Comparison of ENCODE assay signal across 18 mouse cellular contexts in genomic region chr13:76195431-76196138, GRCm38 (mm10).
DNase-seq lines count a peak whose midpoint lies in the region; ATAC-seq lines count a peak whose summit lies in the region.
"Had no signal": no experiment of that assay in that cellular context is flagged by ENCODE, and none has a peak within 500 bp of the region (broad histone marks: within the 10 kb centered on the region; RNA-seq: fewer than 3 reads in every experiment).

No protein-coding gene starts in this region.

- no peak overlapping the region for H3K27ac ChIP-seq in forebrain, embryonic 15.5 days (replicated peaks)
- no peak overlapping the region for H3K27ac ChIP-seq in forebrain, embryonic 12.5 days
- no peak overlapping the region for H3K27ac ChIP-seq in midbrain, embryonic 13.5 days
- no peak overlapping the region for H3K27ac ChIP-seq in midbrain, embryonic 14.5 days (replicated peaks; ENCODE audit: low read depth, low read length)
- H3K27ac ChIP-seq in forebrain, embryonic 16.5 days (ENCODE audit: low read length) = no peak overlapping the region; the same call in 1 of the 2 replicates
- H3K27ac ChIP-seq: embryonic facial prominence, embryonic 13.5 days; limb, embryonic 13.5 days; liver, embryonic 13.5 days; stomach, postnatal 0 days had no signal

- peaks cover 19% of the 10 kb centered on the region for H3K36me3 ChIP-seq in forebrain, embryonic 15.5 days
- H3K36me3 ChIP-seq in forebrain, embryonic 12.5 days (replicated peaks) = peaks cover 19% of the 10 kb centered on the region
- H3K36me3 ChIP-seq in midbrain, embryonic 13.5 days = peaks cover 32% of the 10 kb centered on the region
- peaks cover 18% of the 10 kb centered on the region for H3K36me3 ChIP-seq in midbrain, embryonic 14.5 days (ENCODE audit: control insufficient read depth, insufficient read depth, low read length)
- no peaks in the 10 kb centered on the region; the same call in 1 of the 2 replicates for H3K36me3 ChIP-seq in forebrain, embryonic 16.5 days (ENCODE audit: control insufficient read depth, insufficient read depth)

- no peaks in the 10 kb centered on the region for H3K4me1 ChIP-seq in forebrain, embryonic 15.5 days
- H3K4me1 ChIP-seq in forebrain, embryonic 12.5 days = no peaks in the 10 kb centered on the region
- H3K4me1 ChIP-seq in midbrain, embryonic 13.5 days (replicated peaks) = no peaks in the 10 kb centered on the region
- no peaks in the 10 kb centered on the region for H3K4me1 ChIP-seq in midbrain, embryonic 14.5 days (ENCODE audit: control insufficient read depth, insufficient read depth, low read length)
- no peaks in the 10 kb centered on the region for H3K4me1 ChIP-seq in forebrain, embryonic 16.5 days (replicated peaks; ENCODE audit: control insufficient read depth, insufficient read depth, low read length)
- H3K4me1 ChIP-seq: embryonic facial prominence, embryonic 13.5 days; limb, embryonic 13.5 days; liver, embryonic 13.5 days had no signal

- H3K4me3 ChIP-seq in forebrain, embryonic 15.5 days = no peak overlapping the region
- no peak overlapping the region for H3K4me3 ChIP-seq in forebrain, embryonic 12.5 days (replicated peaks)
- no peak overlapping the region for H3K4me3 ChIP-seq in midbrain, embryonic 13.5 days (replicated peaks)
- no peak overlapping the region for H3K4me3 ChIP-seq in midbrain, embryonic 14.5 days (replicated peaks; ENCODE audit: low read depth, low read length)
- no peak overlapping the region for H3K4me3 ChIP-seq in forebrain, embryonic 16.5 days (replicated peaks; ENCODE audit: low read length)
- H3K4me3 ChIP-seq: embryonic facial prominence, embryonic 13.5 days; limb, embryonic 13.5 days; liver, embryonic 13.5 days had no signal

- no peaks in the 10 kb centered on the region for H3K27me3 ChIP-seq in forebrain, embryonic 15.5 days
- no peaks in the 10 kb centered on the region for H3K27me3 ChIP-seq in forebrain, embryonic 12.5 days
- H3K27me3 ChIP-seq in midbrain, embryonic 13.5 days = no peaks in the 10 kb centered on the region
- H3K27me3 ChIP-seq in midbrain, embryonic 14.5 days (ENCODE audit: control insufficient read depth, insufficient read depth, low read length) = no peaks in the 10 kb centered on the region
- H3K27me3 ChIP-seq in forebrain, embryonic 16.5 days (replicated peaks; ENCODE audit: control insufficient read depth, insufficient read depth, low read length) = no peaks in the 10 kb centered on the region
- H3K27me3 ChIP-seq: embryonic facial prominence, embryonic 13.5 days; limb, embryonic 13.5 days; liver, embryonic 13.5 days had no signal

- peak; percentile 46 for DNase-seq in cerebellum, adult 11-12 months
- DNase-seq in midbrain, embryonic 14.5 days = no peak
- DNase-seq in Muller cell, postnatal 12 days (ENCODE audit: inconsistent ontology term) = no peak
- DNase-seq: adrenal gland, postnatal 25 days; embryo, embryonic 11 days; kidney, adult 11 months; kidney, postnatal 4 days; liver, embryonic 13.5 days; lung, embryonic 14.5 days had no signal

- WGBS in forebrain, embryonic 15.5 days = 88% methylated on average over 8 of the region's 8 CpGs
- WGBS in forebrain, embryonic 12.5 days = 89% methylated on average over 8 of the region's 8 CpGs
- WGBS in midbrain, embryonic 13.5 days = 88% methylated on average over 8 of the region's 8 CpGs
- 92% methylated on average over 8 of the region's 8 CpGs for WGBS in midbrain, embryonic 14.5 days
- 86% methylated on average over 8 of the region's 8 CpGs for WGBS in forebrain, embryonic 16.5 days

- no peaks in the 10 kb centered on the region for H3K9me3 ChIP-seq in forebrain, embryonic 15.5 days
- H3K9me3 ChIP-seq in forebrain, embryonic 12.5 days = no peaks in the 10 kb centered on the region
- no peaks in the 10 kb centered on the region for H3K9me3 ChIP-seq in midbrain, embryonic 13.5 days
- H3K9me3 ChIP-seq in midbrain, embryonic 14.5 days (ENCODE audit: control insufficient read depth, low read length) = no peaks in the 10 kb centered on the region
- no peaks in the 10 kb centered on the region for H3K9me3 ChIP-seq in forebrain, embryonic 16.5 days (ENCODE audit: control insufficient read depth, low read length)
- H3K9me3 ChIP-seq: embryonic facial prominence, embryonic 13.5 days; limb, embryonic 13.5 days; liver, embryonic 13.5 days had no signal

- no peak for ATAC-seq in cerebellum, adult (ENCODE audit: insufficient number of reproducible peaks, low FRiP score, low TSS enrichment)
- 0 out of 2 replicates have a peak, but pooled peaks have one; percentile 21 for ATAC-seq in forebrain, embryonic 15.5 days (replicated peaks)
- ATAC-seq in forebrain, embryonic 12.5 days (ENCODE audit: low FRiP score) = no peak
- ATAC-seq in midbrain, embryonic 13.5 days = 0 out of 2 replicates have a peak, but pooled peaks have one; percentile 49
- ATAC-seq in midbrain, embryonic 14.5 days (ENCODE audit: low FRiP score, low TSS enrichment) = no peak
- peak; percentile 39 for ATAC-seq in forebrain, embryonic 16.5 days

- H3K9ac ChIP-seq in forebrain, embryonic 15.5 days (replicated peaks) = no peak overlapping the region
- H3K9ac ChIP-seq in forebrain, embryonic 12.5 days = no peak overlapping the region
- no peak overlapping the region for H3K9ac ChIP-seq in midbrain, embryonic 13.5 days (replicated peaks)
- H3K9ac ChIP-seq in midbrain, embryonic 14.5 days (replicated peaks; ENCODE audit: low read length) = no peak overlapping the region
- H3K9ac ChIP-seq in forebrain, embryonic 16.5 days (replicated peaks; ENCODE audit: low read depth, low read length) = no peak overlapping the region
- H3K9ac ChIP-seq: embryonic facial prominence, embryonic 13.5 days; limb, embryonic 13.5 days; liver, embryonic 13.5 days; lung, embryonic 14.5 days had no signal

- H3K4me2 ChIP-seq in forebrain, embryonic 15.5 days (replicated peaks) = no peak overlapping the region
- no peak overlapping the region for H3K4me2 ChIP-seq in forebrain, embryonic 12.5 days
- no peak overlapping the region for H3K4me2 ChIP-seq in midbrain, embryonic 13.5 days (replicated peaks)
- no peak overlapping the region for H3K4me2 ChIP-seq in midbrain, embryonic 14.5 days (ENCODE audit: low read length)
- no peak overlapping the region for H3K4me2 ChIP-seq in forebrain, embryonic 16.5 days (ENCODE audit: low read length)
- H3K4me2 ChIP-seq: embryonic facial prominence, embryonic 13.5 days; heart, embryonic 11.5 days; limb, embryonic 13.5 days; liver, embryonic 13.5 days; lung, embryonic 14.5 days had no signal

Comparison
In these comparisons a context has a peak if more than half of its experiments do, and no peak if none do; other contexts are left out.
1. ATAC-seq: peak in forebrain, embryonic 15.5 days (single experiment), midbrain, embryonic 13.5 days (single experiment) and forebrain, embryonic 16.5 days (single experiment); none in cerebellum, adult (single experiment), forebrain, embryonic 12.5 days (single experiment) and midbrain, embryonic 14.5 days (single experiment).